In genomic region chr9:57938225-57939055, GRCm38 (mm10) we compare ENCODE assay signal across 11 mouse cellular contexts. TPM values are rescaled to one million over a fixed set of nuclear protein-coding genes. Genes with fewer than 3 reads are reported as not detected.
A peak's percentile ranks its signal among the peaks of the same experiment; 100 is the strongest.
DNase-seq lines count a peak whose midpoint lies in the region; TF ChIP-seq lines count a peak whose summit lies in the region.
"Had no signal": no experiment of that assay in that cellular context is flagged by ENCODE, and none has a peak within 500 bp of the region (broad histone marks: within the 10 kb centered on the region; RNA-seq: fewer than 3 reads in every experiment).

No protein-coding gene starts in this region.

- peaks cover 41% of the 10 kb centered on the region for H3K4me1 ChIP-seq in thymus, adult 2 months (replicated peaks; ENCODE audit: control insufficient read depth, insufficient read depth, low read length)

- DNase-seq in layer of hippocampus, adult 2 months (ENCODE audit: low spot score in 2 of 2): no peak
- DNase-seq in layer of hippocampus, adult 9-10 months (ENCODE audit: low spot score): no peak
- DNase-seq in thymus, adult 2 months: peak; percentile 4
- no peak for DNase-seq in thymus, postnatal 25 days
- DNase-seq in cerebellum, adult 9-10 months: peak; percentile 75
- no peak for DNase-seq in adrenal gland, postnatal 14 days
- no peak for DNase-seq in kidney, adult 8-10 months
- DNase-seq: adrenal gland, postnatal 25 days; kidney, postnatal 36 days; lung, adult 2 months had no signal

- peak overlapping the region; percentile 95 for H3K4me3 ChIP-seq in layer of hippocampus, adult 2 months
- no peak overlapping the region for H3K4me3 ChIP-seq in thymus, adult 2 months (ENCODE audit: control insufficient read depth, insufficient read depth, low read length)
- H3K4me3 ChIP-seq: erythroblast, embryonic 14.5 days had no signal

- no peaks in the 10 kb centered on the region for H3K27me3 ChIP-seq in thymus, adult 2 months (ENCODE audit: control insufficient read depth, insufficient read depth, low read length)

- TF ChIP-seq CTCF in layer of hippocampus, adult 2 months (conservative IDR thresholded peaks at IDR 0.05): no peak
- TF ChIP-seq CTCF in thymus, adult 2 months (IDR thresholded peaks at IDR 0.05; ENCODE audit: borderline replicate concordance, control insufficient read depth, extremely low read depth, insufficient read depth, low read length, poor library complexity): no peak

- 73% methylated on average over 5 of the region's 5 CpGs for WGBS in thymus, adult 2 months

- no peaks in the 10 kb centered on the region for H3K36me3 ChIP-seq in thymus, adult 2 months (ENCODE audit: control insufficient read depth, insufficient read depth, low read length)

- peak overlapping the region; percentile 94 for H3K27ac ChIP-seq in layer of hippocampus, adult 2 months
- H3K27ac ChIP-seq in thymus, adult 2 months (ENCODE audit: control insufficient read depth, insufficient read depth, low read length): no peak overlapping the region

- no peak for TF ChIP-seq POLR2A in thymus, adult 2 months (IDR thresholded peaks at IDR 0.05; ENCODE audit: control insufficient read depth, extremely low read depth, insufficient read depth, low read length, poor library complexity)

RNA-seq across cellular contexts. Expression of gene Sema7a, which starts 1.5 kb away (rescaled TPM):
- 100 to 1,000 TPM in 1 of 2 experiments, 10 to 100 TPM in 1; 94.4 to 102 TPM for total RNA-seq in layer of hippocampus, adult 2 months (2021)
- polyA plus RNA-seq in thymus, adult 2 months (2012; rRNA removed): 81.6 and 85.6 TPM in 2 replicates
- 18.4 and 23.5 TPM in 2 replicates for total RNA-seq in adrenal gland, postnatal 14 days (2021)

RNA-seq across cellular contexts. Expression of gene Ubl7, which starts 27.7 kb away (rescaled TPM):
- total RNA-seq in layer of hippocampus, adult 2 months (2021): 10 to 100 TPM; 98.5 to 98.7 TPM
- polyA plus RNA-seq in thymus, adult 2 months (2012; rRNA removed): 182 and 201 TPM in 2 replicates
- total RNA-seq in adrenal gland, postnatal 14 days (2021): 71.6 and 82.1 TPM in 2 replicates

Comparison
In these comparisons a context has a peak if more than half of its experiments do, and no peak if none do; other contexts are left out.
1. DNase-seq: peak in thymus, adult 2 months (single experiment) and cerebellum, adult 9-10 months (single experiment); none in layer of hippocampus, adult 2 months (0 of 2), layer of hippocampus, adult 9-10 months (single experiment), thymus, postnatal 25 days (single experiment), adrenal gland, postnatal 14 days (single experiment) and kidney, adult 8-10 months (0 of 2).